Mouse (Mus musculus) small intestine, adult 2 months (tissue): ENCODE data around the gene Atp2b2. TPM values are rescaled to one million over a fixed set of nuclear protein-coding genes. Genes with fewer than 3 reads are reported as not detected.
A peak's percentile ranks its signal among the peaks of the same experiment; 100 is the strongest.

Experiments
- H3K27ac ChIP-seq: fragments of 200-500 bp; 2 replicates; pipeline ENCODE4 v1.5.1; 2012; ENCODE audit warnings: low read depth, low read length, control low read depth, inconsistent platforms; ENCODE audit not compliant: insufficient read depth
- H3K27me3 ChIP-seq: fragments of 200-500 bp; 2 replicates; pipeline ENCODE4 v1.6.1; 2012; ENCODE audit warnings: mild to moderate bottlenecking, moderate library complexity, low read length, inconsistent platforms; ENCODE audit not compliant: control insufficient read depth, insufficient read depth
- H3K36me3 ChIP-seq: fragments of 200-500 bp; 2 replicates; pipeline ENCODE4 v1.6.1; 2012; ENCODE audit warnings: mild to moderate bottlenecking, low read length, control low read depth, inconsistent platforms; ENCODE audit not compliant: control insufficient read depth, insufficient read depth
- H3K4me1 ChIP-seq: fragments of 200-500 bp; 2 replicates; pipeline ENCODE4 v1.6.1; 2012; ENCODE audit warnings: low read length, inconsistent platforms, mixed read lengths; ENCODE audit not compliant: control insufficient read depth, insufficient read depth, insufficient read length
- H3K4me3 ChIP-seq: fragments of 200-500 bp; 2 replicates; pipeline ENCODE4 v1.5.1; 2012; ENCODE audit warnings: low read depth, mild to moderate bottlenecking, control low read depth, inconsistent platforms, low read length, moderate library complexity
- CTCF ChIP-seq: fragments of 200-500 bp; IDR thresholded peaks from 2 replicates; pipeline ENCODE4 v1.5.1; 2012; ENCODE audit warnings: low read depth, mild to moderate bottlenecking, control low read depth, inconsistent platforms, low read length, moderate library complexity, mixed read lengths; ENCODE audit not compliant: insufficient replicate concordance, insufficient read length; ENCODE audit errors: extremely low read depth
- POLR2A ChIP-seq: fragments of 200-500 bp; IDR thresholded peaks from 2 replicates; pipeline ENCODE4 v1.6.1; 2012; ENCODE audit warnings: low read depth, mild to moderate bottlenecking, control low read depth, inconsistent platforms, low read length, moderate library complexity
- WGBS: fragments of 180-500 bp; shearing (Covaris S2); methylation state at CpG from one replicate; pipeline ENCODE4 v1.1.7; 2018; 5-methylcytosine and 5-hydroxymethylcytosine counted together
- polyA plus RNA-seq: library from polyadenylated mRNA; depleted of rRNA; stranded (reverse); fragments of >200 nt; gene quantifications from 2 replicates; pipeline ENCODE4 v1.2.3, GENCODE M21; 2012; rRNA removed

Gene Atp2b2
- polyA plus RNA-seq, 1 experiment = 0.42 TPM

- under 1% methylated on average over 113 of the region's 113 CpGs for WGBS
- H3K4me1 ChIP-seq = peaks cover 6% of the 10 kb centered on the region; the same call in 1 of the 2 replicates
- H3K4me3 ChIP-seq = peak overlapping the region; percentile 95
- no peaks in the 10 kb centered on the region for H3K27me3 ChIP-seq
- peak overlapping the region; percentile 92 for H3K27ac ChIP-seq
- TF ChIP-seq POLR2A (0 out of 2 replicates have a peak, but pooled peaks have one; percentile 3), CTCF (no peak)
- peaks cover 30% of the 10 kb centered on the region for H3K36me3 ChIP-seq
These were observed 344.9 kb downstream of the Atp2b2 start for GRCm38 (mm10) chr6:113697222-113698205.

DNA sequence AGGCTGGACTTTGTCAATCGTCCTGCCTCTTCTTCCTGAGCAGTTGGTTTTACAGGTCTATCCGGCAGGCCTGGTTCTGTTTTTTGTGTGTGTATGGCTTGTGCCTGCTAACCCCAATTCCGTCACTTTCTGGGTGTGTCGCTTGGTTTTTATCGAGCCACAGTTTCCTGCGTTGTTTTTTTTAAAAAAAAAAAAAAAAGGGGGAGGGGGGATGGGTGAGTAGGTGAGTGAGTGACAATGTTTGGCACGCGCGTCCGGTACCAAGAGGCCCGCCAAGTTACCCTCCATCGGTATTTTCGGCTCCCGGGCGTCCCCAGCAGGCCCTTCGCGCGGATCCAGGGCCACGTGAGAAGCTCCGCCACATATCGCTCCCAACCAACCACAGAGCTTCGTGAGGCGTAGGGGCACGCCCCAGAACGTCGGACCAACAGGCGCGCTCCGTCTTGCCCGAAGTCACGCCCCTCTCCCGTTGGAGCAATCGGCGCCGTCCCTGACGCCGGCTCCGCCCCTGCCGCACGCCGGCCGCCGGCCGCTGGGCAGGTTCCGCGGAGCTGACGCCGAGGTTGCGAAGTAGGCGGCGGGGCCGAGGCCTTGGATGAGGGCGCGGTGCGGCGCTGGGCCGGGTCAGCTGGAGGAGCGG is 345.7 kb downstream of the Atp2b2 start, which contains the start of gene Tatdn2:
TSS of gene Tatdn2 (plus strand) at position 469 of the 640 bp plus-strand sequence.
- WGBS = under 1% methylated on average over 58 of the region's 58 CpGs
- H3K27ac ChIP-seq = peak within 1 kb of the TSS; percentile 92
- TF ChIP-seq CTCF (no peak), POLR2A (peak; percentile 1; the same call in 1 of the 2 replicates)
- H3K27me3 ChIP-seq = no peaks in the 10 kb centered on the region
- H3K4me1 ChIP-seq = peaks cover 6% of the 10 kb centered on the region; the same call in 1 of the 2 replicates
- H3K36me3 ChIP-seq = peaks cover 30% of the 10 kb centered on the region
- peak within 1 kb of the TSS; percentile 95 for H3K4me3 ChIP-seq

DNA sequence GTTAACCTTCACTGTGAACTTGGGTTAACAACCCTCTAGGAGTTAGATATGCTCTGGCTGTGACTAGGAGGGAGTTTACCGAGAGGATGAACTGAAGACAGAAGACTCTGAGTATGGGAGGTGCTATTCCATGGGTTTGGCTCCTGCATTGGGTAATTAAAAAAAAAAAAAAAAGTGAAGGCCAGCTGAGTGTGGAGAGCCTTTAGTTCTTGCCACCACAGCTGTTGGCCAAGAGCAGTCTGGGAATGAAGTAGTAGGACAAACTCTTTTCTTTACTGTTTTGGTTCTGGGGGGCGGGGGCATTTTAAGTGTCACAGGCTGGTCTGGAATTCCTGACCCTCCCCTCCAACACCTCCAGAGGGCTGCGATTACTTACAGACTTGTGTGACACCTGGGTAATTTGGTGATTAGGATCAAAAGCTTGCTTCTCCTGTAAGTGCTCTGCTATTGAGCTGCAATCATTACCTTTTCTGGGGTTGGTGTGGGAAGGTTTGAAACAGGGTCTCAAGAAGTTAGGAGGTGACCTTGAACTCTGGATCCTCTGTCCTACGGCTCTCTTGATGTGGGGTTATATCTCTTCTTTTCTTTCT is 346.6 kb downstream of the Atp2b2 start:
- H3K4me3 ChIP-seq = no peak overlapping the region
- WGBS = 25% methylated on average over 4 of the region's 4 CpGs
- H3K27me3 ChIP-seq = no peaks in the 10 kb centered on the region
- peaks cover 10% of the 10 kb centered on the region for H3K4me1 ChIP-seq
- peak overlapping the region; percentile 78 for H3K27ac ChIP-seq
- peaks cover 28% of the 10 kb centered on the region for H3K36me3 ChIP-seq
- no peak for TF ChIP-seq CTCF
- no peak for TF ChIP-seq POLR2A

DNA sequence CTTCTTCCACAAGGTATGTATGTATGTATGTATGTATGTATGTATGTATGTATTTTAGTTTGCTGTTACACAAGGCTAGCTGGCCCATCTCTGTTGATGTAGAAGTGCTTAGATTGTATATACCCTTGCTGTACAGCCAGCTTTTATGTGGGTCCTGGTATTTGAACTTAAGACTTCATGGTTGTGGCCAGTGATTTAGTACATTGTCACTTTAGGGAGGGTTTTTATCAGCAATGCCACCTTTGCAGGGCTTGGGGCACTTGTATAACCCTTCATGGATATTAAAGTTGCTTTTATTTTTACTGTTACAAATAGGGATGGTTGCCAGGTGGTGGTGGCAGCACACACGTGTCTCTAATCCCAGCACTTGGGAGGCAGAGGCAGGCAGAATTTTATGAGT is 347.2 kb downstream of the Atp2b2 start:
- Histone ChIP-seq H3K27ac (no peak overlapping the region), H3K4me3 (no peak overlapping the region), H3K27me3 (no peaks in the 10 kb centered on the region), H3K4me1 (peaks cover 13% of the 10 kb centered on the region), H3K36me3 (peaks cover 28% of the 10 kb centered on the region)
- TF ChIP-seq CTCF = no peak
- no peak for TF ChIP-seq POLR2A
- WGBS = 63% methylated on average over 1 of the region's 1 CpGs

Other genes with a start within 250 kb of the Atp2b2 start
- gene Slc6a11, start 88.6 kb upstream of the Atp2b2 start, polyA plus RNA-seq = 0.17 and 0.30 TPM in 2 replicates
- 0.04 and 0.16 TPM in 2 replicates for gene Slc6a1, start 240.0 kb upstream of the Atp2b2 start, polyA plus RNA-seq